Mouse (Mus musculus): Measurements from ENCODE around the gene Rnft2.

Gene Rnft2

DNA sequence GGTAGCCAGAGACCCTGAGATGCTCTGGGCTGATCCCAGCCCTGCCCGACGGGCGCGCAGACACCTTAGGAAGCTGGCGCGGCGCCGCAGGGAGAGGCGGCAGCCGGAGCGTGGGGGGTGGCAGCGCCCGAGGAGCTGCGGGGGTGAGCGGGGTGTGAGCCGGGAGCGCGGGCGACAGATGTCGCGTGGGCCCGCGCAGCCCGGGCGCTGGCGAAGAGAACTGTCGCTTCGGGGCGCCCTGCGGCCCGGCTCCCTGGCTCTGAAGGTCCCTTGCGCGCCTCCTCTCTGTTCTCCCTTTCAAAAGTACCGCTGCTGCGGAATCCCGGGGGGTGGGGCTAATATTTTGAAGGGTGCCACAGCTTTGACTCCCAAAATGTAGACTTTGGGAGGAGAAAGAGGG is 73.3 kb downstream of the Rnft2 start:
- no peak for DNase-seq

DNA sequence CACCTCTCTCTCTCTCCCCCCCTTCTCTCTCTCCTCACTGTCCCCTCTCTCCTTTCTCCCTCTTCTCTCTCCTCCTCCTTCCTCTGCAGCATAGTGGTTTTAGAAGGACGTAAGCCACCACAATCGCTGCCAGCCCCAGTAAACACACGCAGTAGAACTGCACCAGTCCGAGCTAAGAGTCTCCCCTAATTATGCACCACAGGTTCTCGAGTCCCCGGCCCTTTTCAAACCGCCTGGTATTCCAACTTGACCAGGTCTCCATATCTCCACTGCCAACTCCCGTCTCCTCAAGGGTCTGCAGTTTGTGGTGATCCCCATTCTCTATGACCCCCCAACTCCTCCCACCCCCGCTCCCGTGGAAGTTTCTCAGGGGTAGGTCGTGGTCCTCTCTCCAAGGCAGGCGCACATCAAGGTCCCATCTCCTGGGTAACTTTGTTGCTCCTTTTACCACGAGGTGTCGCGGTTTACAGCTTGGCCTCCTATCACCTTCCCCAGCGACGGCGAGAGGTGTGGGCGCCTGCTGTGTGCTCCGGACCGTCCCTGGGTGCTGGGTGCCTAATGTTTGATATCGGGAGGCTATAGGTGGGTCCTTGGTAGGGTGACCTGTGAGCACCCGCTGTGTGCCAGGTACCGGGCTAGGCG is 73.9 kb downstream of the Rnft2 start:
- peak; percentile 36 for DNase-seq

DNA sequence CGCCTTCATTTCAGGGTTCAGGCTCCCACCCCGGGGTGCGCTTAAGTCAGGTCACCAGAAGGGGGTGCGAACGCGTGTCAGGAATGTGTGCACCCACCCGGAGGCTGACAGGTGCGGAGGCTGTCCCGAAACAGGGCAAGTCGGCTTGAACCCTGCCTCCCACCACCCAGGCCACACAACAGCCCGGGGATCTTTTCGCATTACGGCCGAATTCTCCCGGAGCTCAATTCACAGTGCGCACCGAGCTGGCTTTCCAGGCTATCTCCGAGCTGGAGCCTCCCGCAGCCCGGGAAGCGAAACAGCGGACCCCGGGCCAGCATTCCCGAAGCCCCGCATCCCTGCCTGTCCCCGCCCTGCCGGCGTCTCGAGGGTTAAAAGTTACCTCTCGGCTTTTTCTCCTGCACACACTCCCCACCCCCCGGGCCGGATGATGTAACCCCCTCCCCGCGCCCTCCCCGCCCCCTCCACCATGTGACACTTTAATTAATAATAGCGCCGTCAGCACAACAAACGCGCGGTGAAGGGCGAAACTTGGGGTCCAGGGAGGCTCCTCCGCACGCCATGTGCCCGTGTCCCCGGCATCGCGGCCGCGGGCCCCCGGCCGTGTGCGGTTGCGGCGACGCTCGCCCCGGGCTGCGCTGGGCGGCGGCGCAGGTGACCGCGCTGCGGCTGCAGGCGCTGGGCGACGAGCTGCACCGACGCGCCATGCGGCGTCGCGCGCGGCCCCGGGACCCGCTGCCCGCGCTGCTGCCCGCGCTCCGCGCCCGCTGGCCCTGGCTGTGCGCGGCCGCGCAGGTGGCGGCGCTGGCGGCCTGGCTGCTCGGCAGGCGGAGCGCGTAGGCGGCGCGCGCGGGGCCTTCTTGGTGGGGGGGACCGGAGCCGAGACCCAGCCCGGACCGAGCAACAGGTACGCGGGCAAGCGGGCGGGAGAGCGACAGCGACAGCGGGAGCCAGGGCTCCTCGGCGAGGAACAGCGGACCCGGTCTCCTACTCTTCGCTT is 75.4 kb downstream of the Rnft2 start:
- DNase-seq, result peak; percentile 21

DNA sequence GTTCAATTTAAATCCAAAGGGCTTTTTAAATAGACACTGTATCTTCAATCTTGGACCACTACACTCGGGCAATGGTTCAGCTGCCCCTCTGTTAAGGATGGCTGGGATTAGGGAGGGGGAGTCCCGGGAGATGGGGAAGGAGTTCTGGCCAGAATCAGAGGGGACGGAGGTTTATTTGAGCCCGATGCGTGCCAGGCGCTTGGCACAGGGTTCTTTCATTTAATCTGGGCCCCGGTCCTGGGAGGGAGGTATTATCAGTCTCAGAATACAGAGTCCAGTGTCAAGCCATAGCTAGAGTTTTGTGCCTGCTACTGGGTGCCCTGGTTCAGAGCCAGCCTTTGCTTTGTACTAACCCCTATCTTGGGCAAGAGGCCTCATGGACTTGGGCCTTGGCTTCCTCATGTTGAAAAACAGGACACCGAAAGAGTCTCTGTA is 77.3 kb downstream of the Rnft2 start:
- DNase-seq, result peak; percentile 47

DNA sequence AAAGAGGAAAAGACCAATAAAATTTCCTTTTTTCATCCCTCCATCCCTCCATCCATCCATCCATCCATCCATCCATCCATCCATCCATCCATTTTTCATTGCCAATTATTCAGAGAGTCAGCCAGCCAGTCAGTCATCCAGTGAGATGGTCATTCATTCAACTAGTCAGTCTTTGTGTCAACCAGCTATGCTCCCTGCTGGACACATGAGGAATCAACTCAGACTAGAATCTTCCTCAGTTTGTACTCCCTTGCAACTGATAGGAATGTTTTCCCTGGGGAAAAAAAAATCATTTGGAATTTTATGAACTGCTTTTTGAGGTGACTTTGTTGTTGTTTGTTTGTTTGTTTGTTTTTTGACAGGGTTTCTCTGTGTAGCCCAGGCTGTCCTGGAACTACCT is 79.5 kb downstream of the Rnft2 start:
- no peak for DNase-seq

DNA sequence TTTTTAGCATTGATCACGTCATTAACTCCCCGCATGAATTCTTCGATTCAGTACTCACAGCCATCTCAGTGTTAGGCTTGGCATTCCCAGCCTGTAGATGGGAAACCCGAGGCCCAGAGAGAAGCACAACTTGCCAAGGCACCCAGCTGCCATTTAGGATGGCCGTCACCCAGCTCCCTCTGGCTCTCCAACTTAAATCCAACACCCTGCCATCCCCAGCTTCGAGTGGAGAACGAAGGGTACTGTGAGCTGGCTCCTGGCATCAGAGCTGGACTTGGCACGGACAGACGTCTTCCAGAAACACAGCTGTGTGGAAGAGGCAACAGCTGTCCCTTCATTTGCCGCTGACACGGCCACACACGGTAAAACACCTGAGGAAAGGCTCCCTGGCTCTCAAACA is 80.3 kb downstream of the Rnft2 start, which contains the start of gene Hrk:
Gene Hrk (plus strand): TSS at position 68 of the 400 bp plus-strand sequence.
- DNase-seq, result no peak

DNA sequence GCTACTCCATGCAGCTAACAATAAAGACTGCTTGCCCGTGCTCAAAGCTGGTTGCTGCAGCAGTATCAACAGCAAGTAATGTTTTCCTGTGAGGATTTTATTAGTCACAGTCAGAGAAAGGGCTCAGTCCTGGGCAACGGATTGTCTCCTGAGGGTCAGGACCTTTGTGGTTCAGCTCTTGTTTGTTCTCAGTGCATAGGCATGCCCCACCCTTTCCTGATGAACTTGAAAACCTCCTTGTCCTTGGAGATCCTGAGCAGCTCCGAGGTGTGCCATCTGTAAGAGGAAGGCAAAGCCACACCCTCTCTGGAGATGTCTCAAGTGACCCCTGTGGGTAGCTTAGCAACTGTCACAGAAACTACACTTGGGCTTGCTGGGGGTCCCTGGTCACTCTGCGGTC is 84.2 kb downstream of the Rnft2 start:
- DNase-seq, result no peak

DNA sequence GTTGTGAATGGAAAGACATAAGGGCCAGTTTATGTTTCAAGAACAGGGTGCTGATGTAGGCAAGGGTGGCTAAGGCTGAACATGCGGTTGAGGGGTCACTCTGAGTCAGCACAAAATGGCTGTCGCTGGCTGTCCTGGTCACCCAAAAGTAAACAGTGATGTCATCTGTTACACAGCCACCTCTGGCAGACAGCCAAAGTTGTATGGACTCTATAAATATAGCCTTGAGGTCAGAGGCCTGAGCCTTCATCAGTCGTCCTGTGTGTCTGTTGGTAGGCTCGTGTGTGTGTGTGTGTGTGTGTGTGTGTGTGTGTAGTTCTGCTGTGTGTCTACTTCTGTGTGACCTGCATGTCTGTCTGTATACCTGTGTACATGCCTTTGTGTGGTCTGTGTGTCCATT is 87.9 kb downstream of the Rnft2 start:
- DNase-seq, result no peak

DNA sequence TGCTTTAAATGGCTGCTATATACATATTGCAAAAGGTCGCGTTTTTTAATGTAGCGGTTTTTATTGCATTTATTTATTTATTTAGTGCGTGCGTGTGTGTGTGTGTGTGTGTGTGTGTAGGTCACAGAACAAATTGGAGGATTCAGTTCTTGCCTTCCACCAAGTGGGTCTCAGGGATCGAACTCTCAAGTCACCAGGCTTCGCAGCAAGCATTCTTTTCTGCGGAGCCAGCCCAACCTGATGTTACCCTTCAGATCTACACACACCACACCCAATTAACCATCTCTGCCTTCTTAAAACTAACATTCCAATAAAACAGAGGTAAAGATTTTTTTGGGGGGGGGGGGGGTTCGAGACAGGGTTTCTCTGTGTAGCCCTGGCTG is 89.4 kb downstream of the Rnft2 start:
- DNase-seq, result no peak

DNA sequence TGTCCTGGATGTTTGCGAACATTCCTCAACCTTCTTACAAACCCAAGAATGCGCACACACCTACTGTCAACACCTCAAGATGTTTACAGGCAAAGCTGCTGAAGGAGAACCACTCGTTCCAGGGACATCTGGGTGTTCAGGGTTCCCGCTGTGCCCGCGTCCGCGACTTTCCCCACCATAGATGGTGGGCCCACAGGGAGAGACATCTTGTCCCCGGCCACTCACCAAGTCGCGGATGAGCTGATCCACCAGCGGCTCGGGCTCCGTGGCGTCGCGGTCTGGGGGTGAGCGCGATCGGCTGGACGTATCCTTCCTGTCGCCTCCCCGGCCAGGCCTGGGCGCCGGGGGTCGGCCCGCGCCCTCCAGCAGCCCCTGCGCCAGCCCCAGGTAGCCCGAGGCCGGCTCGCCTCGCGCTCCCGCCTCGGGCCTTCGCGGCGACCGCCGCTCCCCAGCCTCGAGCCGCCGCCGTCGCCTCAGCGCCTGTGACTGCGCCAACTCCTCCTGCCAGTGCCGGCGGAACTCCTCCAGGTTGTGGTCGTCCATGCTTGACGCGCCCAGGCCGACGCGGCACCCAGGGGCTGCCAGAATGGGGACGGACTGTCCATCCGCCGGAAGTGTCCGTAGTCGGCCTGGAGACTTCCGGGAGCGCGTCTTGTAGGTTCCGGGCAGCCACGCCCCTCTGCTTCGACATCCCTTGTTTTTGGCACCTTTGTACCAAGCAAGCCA is 89.9 kb downstream of the Rnft2 start, which contains the start of gene Fbxw8:
Gene Fbxw8 (minus strand): TSS at position 626 of the 726 bp plus-strand sequence.
- DNase-seq, result peak; percentile 89

DNA sequence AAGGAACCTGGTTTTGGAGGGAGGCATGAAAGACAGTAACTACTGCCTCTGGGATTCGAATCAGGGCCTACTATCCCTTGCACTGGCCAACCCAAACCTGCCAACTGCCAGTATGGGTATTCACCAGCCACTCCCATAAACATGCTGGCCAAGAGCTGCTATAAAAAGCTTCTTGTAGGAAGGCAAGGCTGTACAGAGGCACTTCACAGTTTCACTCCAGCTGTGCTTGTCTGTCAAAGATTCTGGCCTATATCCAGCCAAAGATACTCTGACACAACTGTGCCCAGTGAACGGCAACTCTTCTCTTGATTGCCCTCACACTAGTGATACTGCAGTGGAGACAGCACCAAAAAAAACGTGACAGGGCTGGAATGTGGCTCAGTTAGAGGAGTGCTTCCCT is 95.2 kb downstream of the Rnft2 start:
- no peak for DNase-seq

DNA sequence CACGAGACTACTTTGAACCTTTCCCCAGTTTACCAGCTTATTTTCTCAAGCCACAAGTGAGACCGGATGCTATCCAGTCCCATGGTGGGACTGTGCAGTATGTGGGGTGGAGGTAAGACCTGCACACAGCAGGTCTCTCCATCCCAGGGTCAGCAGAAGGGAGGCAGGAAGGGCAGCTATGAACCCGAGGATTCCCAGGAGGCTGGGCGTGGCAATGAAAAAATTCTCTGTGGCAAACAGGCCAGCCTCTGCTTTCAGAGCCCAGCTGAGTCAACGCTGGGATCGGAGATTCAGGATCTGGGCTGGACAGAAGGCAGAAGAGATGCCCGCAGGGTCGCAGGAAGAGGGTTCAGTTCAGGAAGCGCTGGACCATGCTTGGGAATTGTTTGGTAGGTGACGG is 97.7 kb downstream of the Rnft2 start:
- no peak for DNase-seq

DNA sequence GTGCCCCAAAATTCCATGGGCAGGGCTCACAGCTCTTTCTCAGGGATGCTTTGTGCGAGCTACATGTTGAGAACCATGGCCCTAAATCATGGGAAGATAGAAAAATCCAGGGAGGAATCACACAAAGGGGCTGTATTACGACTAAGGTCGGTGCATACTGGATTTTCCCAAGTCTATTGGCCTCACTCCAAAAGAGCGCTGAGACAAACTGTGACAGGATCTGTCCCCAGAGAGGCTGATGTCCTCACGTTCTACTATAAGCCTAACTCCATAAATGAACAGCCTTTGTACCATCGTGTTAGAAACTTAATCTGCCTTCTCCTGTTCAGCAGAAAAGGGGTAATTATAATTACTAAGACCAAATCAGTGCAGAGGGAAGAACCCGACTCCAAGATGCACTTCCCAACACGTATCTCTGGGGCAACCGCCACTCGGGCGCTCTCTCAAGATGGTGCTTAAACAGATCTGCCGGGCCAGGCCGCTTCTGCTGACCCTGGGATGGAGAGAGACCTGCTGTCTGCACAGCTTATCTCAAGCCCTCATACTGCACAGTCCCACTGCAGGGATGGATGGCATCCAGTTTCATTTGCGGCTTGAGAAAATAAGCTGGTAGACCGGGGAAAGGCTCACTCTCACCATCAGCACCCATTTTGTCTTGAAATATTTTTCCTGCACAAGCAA is 98.8 kb downstream of the Rnft2 start:
- no peak for DNase-seq

DNA sequence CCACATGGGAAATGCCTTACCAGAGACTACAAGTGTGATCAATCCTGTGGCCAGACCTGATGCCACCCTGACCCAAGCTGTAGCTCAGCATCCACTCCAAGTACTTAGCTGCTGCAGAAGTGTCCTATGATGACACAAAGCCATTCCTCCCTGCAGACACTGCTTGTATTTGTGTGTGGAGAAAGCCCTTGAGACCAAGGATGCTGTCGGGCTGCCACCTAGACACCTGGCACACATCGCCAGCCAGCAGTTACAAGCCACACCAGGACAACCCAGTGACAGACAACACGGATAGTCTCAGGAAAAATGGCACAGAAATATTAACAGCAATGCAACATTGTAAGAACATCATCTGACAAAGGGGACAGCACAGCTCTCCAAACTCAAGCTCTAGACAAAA is 99.5 kb downstream of the Rnft2 start:
- DNase-seq, result no peak

DNA sequence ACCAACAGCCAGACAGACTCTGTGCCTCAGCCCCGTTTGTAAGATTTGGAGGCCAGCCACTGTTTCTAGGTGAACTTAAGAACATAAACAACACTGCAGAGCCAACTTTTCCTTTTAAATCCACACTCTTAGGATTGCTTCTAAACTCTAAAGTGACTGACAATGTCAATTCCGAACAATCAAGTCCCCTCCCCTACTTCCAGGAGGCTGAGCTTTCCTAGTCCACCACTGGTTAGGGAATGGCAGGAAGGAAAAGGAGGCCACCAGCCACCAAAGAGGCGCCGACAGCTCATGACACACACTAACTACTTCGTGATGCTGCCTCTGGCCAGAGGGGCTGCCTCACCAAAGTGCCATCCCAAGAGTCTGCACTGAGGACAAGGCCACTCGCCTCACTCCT is 100.1 kb downstream of the Rnft2 start:
- no peak for DNase-seq

DNA sequence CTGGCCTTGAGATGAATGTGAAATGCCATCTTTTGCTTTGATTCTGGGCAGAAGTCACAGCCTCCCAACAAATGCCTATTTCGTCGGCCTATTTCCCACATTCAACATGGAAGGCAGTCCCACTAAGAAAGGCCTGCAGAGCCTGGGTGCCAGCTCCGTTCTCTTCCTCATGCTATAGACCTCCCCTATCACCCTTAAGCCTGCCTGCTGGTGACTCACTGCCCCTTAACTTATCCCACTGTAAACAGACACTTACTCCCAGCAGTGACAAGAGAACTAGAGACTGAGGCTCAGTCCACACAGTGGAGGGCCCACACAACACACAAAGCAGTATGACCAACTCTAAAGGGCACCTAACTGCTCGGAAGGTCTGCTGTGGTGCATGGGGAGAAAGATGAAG is 100.6 kb downstream of the Rnft2 start:
- no peak for DNase-seq

DNA sequence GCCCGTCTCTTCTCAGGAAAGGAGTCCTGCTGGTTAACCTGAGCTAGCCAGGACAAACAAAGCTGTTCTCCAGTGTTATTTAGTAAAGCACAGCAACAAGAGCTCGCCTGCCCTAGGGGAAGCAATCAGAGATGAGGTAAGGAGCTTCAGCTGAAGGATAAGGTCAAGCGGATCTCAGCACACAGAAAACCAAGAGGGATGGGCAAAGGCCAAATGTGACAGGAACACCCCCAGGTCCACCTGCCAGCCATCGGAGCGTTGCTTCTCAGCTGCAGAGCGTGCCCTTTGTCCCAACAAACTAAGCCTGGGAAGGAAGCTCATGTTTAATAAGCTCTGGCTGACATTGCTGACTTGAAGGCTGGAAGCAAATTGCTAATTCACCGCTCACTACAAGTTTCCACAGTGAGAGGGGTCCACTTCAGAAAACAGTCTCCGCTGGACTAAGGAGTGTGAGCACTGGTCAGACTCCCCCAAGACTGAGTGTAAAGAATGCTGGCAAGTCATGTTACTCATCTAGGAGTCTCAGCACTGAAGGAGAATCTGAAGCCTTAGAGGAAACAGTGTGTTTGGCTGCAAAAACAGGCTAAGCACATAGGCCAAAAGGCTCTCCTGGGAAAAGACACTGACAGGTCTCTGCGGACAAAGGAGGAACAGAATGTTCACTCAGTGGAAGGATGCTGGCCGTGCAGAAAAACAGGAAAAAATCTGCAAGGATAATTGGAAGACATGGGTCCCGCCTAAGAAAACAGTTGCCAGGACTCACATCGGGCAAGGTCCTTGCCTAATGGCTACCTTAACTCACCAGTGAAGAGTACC is 101.5 kb downstream of the Rnft2 start:
- DNase-seq, result peak; percentile 62

DNA sequence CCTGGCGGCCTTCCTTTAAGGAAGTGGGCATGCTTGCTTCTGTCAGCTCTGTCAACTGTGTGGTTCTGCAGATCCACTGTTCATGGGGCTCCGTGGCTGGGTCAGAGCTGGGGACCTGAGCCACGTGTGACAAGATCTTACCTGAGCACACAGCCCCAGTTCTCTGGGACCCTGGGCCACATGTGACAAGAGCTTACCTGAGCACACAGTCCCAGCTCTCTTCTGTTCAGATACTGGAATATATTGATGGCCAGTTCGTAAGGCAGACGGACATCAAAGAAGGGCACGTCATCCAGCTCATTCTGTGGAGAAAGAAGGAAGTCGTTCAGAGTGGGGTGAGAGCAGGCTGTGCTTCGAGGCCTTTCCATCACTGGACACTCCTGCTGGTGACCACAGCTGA is 102.4 kb downstream of the Rnft2 start:
- DNase-seq, result no peak

Measured in kidney, adult 18-20 months (tissue).